Mouse (Mus musculus): ENCODE measurements around the gene Maml2. TPM values are rescaled to one million over a fixed set of nuclear protein-coding genes. Genes with fewer than 3 reads are reported as not detected.

Gene Maml2
- total RNA-seq, 1 experiment, result 1.9 TPM

GRCm38 (mm10) chr9:13506956-13507821 lies 209.4 kb downstream of the Maml2 start:
- Histone ChIP-seq H3K27ac (ENCODE audit: insufficient read depth, low read depth, low read length, poor library complexity, severe bottlenecking) (no peak overlapping the region), H3K36me3 (ENCODE audit: control insufficient read depth, insufficient read depth, low read length, poor library complexity, severe bottlenecking) (no peaks in the 10 kb centered on the region), H3K9me3 (ENCODE audit: control insufficient read depth, insufficient read depth, low read depth, low read length) (no peaks in the 10 kb centered on the region), H3K4me3 (ENCODE audit: insufficient read depth in 1 of 2, low read depth in 1 of 2, low read length in 2 of 2, poor library complexity in 1 of 2, severe bottlenecking in 1 of 2) (no peak overlapping the region), H3K9ac (ENCODE audit: insufficient read depth, low read depth, low read length, poor library complexity, severe bottlenecking) (no peak overlapping the region), H3K4me1 (ENCODE audit: control insufficient read depth in 2 of 2, insufficient read depth in 2 of 2, low read length in 2 of 2, poor library complexity in 1 of 2) (no peaks in the 10 kb centered on the region)
- no peak for TF ChIP-seq MAFK (IDR thresholded peaks at IDR 0.05; ENCODE audit: insufficient read depth, low read depth, low read length)
- TF ChIP-seq ZNF384 (IDR thresholded peaks at IDR 0.05; ENCODE audit: low read depth, low read length), result no peak
- DNase-seq (ENCODE audit: low read depth, low spot score), result no peak
- in situ Hi-C loops (cut with MboI; ENCODE audit: low sequenced_read_pairs in 2 of 2, unreplicated experiment in 2 of 2), result no loop called here

- Histone ChIP-seq H3K4me1 (ENCODE audit: control insufficient read depth in 2 of 2, insufficient read depth in 2 of 2, low read length in 2 of 2, poor library complexity in 1 of 2) (no peaks in the 10 kb centered on the region), H3K27ac (ENCODE audit: insufficient read depth, low read depth, low read length, poor library complexity, severe bottlenecking) (no peak overlapping the region), H3K9me3 (ENCODE audit: control insufficient read depth, insufficient read depth, low read depth, low read length) (no peaks in the 10 kb centered on the region), H3K36me3 (ENCODE audit: control insufficient read depth, insufficient read depth, low read length, poor library complexity, severe bottlenecking) (no peaks in the 10 kb centered on the region), H3K4me3 (ENCODE audit: insufficient read depth in 1 of 2, low read depth in 1 of 2, low read length in 2 of 2, poor library complexity in 1 of 2, severe bottlenecking in 1 of 2) (no peak overlapping the region), H3K9ac (ENCODE audit: insufficient read depth, low read depth, low read length, poor library complexity, severe bottlenecking) (no peak overlapping the region)
- TF ChIP-seq CHD2 (IDR thresholded peaks at IDR 0.05; ENCODE audit: low read depth, low read length) (no peak), ZC3H11A (IDR thresholded peaks at IDR 0.05; ENCODE audit: borderline replicate concordance, low read depth, low read length) (no peak), MAFK (IDR thresholded peaks at IDR 0.05; ENCODE audit: insufficient read depth, low read depth, low read length) (no peak), HCFC1 (IDR thresholded peaks at IDR 0.05; ENCODE audit: borderline replicate concordance, insufficient read depth, low read length) (no peak), ZNF384 (IDR thresholded peaks at IDR 0.05; ENCODE audit: low read depth, low read length) (no peak)
- no peak for DNase-seq (ENCODE audit: low read depth, low spot score)
- in situ Hi-C loops (cut with MboI; ENCODE audit: low sequenced_read_pairs in 2 of 2, unreplicated experiment in 2 of 2), result no loop called here
Measured at GRCm38 (mm10) chr9:13507822-13508188, 210.0 kb downstream of the Maml2 start.

- Histone ChIP-seq H3K4me3 (ENCODE audit: insufficient read depth in 1 of 2, low read depth in 1 of 2, low read length in 2 of 2, poor library complexity in 1 of 2, severe bottlenecking in 1 of 2) (no peak overlapping the region), H3K27ac (ENCODE audit: insufficient read depth, low read depth, low read length, poor library complexity, severe bottlenecking) (no peak overlapping the region), H3K4me1 (ENCODE audit: control insufficient read depth in 2 of 2, insufficient read depth in 2 of 2, low read length in 2 of 2, poor library complexity in 1 of 2) (no peaks in the 10 kb centered on the region), H3K9me3 (ENCODE audit: control insufficient read depth, insufficient read depth, low read depth, low read length) (no peaks in the 10 kb centered on the region), H3K9ac (ENCODE audit: insufficient read depth, low read depth, low read length, poor library complexity, severe bottlenecking) (no peak overlapping the region), H3K36me3 (ENCODE audit: control insufficient read depth, insufficient read depth, low read length, poor library complexity, severe bottlenecking) (no peaks in the 10 kb centered on the region)
- no peak for DNase-seq (ENCODE audit: low read depth, low spot score)
- TF ChIP-seq ZNF384 (IDR thresholded peaks at IDR 0.05; ENCODE audit: low read depth, low read length) (no peak), MAFK (IDR thresholded peaks at IDR 0.05; ENCODE audit: insufficient read depth, low read depth, low read length) (no peak), CHD2 (IDR thresholded peaks at IDR 0.05; ENCODE audit: low read depth, low read length) (no peak), HCFC1 (IDR thresholded peaks at IDR 0.05; ENCODE audit: borderline replicate concordance, insufficient read depth, low read length) (no peak), ZC3H11A (IDR thresholded peaks at IDR 0.05; ENCODE audit: borderline replicate concordance, low read depth, low read length) (no peak)
- in situ Hi-C loops (cut with MboI; ENCODE audit: low sequenced_read_pairs in 2 of 2, unreplicated experiment in 2 of 2), result no loop called here
Measured at GRCm38 (mm10) chr9:13509751-13510150, 212.0 kb downstream of the Maml2 start.

GRCm38 (mm10) chr9:13510621-13511369 lies 213.0 kb downstream of the Maml2 start:
- Histone ChIP-seq H3K36me3 (ENCODE audit: control insufficient read depth, insufficient read depth, low read length, poor library complexity, severe bottlenecking) (no peaks in the 10 kb centered on the region), H3K4me3 (ENCODE audit: insufficient read depth in 1 of 2, low read depth in 1 of 2, low read length in 2 of 2, poor library complexity in 1 of 2, severe bottlenecking in 1 of 2) (no peak overlapping the region), H3K27ac (ENCODE audit: insufficient read depth, low read depth, low read length, poor library complexity, severe bottlenecking) (no peak overlapping the region), H3K9ac (ENCODE audit: insufficient read depth, low read depth, low read length, poor library complexity, severe bottlenecking) (no peak overlapping the region), H3K9me3 (ENCODE audit: control insufficient read depth, insufficient read depth, low read depth, low read length) (no peaks in the 10 kb centered on the region), H3K4me1 (ENCODE audit: control insufficient read depth in 2 of 2, insufficient read depth in 2 of 2, low read length in 2 of 2, poor library complexity in 1 of 2) (no peaks in the 10 kb centered on the region)
- TF ChIP-seq ZC3H11A (IDR thresholded peaks at IDR 0.05; ENCODE audit: borderline replicate concordance, low read depth, low read length), result no peak
- no peak for TF ChIP-seq ZNF384 (IDR thresholded peaks at IDR 0.05; ENCODE audit: low read depth, low read length)
- no peak for TF ChIP-seq MAFK (IDR thresholded peaks at IDR 0.05; ENCODE audit: insufficient read depth, low read depth, low read length)
- TF ChIP-seq HCFC1 (IDR thresholded peaks at IDR 0.05; ENCODE audit: borderline replicate concordance, insufficient read depth, low read length), result no peak
- TF ChIP-seq CHD2 (IDR thresholded peaks at IDR 0.05; ENCODE audit: low read depth, low read length), result no peak
- in situ Hi-C loops (cut with MboI; ENCODE audit: low sequenced_read_pairs in 2 of 2, unreplicated experiment in 2 of 2), result no loop called here
- DNase-seq (ENCODE audit: low read depth, low spot score), result no peak
